Mouse (Mus musculus) kidney, embryonic 15.5 days (tissue): ENCODE measurements around the gene Nf1. TPM values are rescaled to one million over a fixed set of nuclear protein-coding genes. Genes with fewer than 3 reads are reported as not detected.

Source experiments
- polyA plus RNA-seq: library from polyadenylated mRNA; unstranded; fragments of >200 nt; fragmentation: Nextera tagmentation; extraction: Ambion mirVana; gene quantifications from 2 replicates; pipeline ENCODE4 v1.2.1, GENCODE M21; 2015

Nf1 gene
- polyA plus RNA-seq, 1 experiment from 2014 or later, result 9.0 TPM

Other genes starting within 250 kb of the Nf1 start
- 2.6 and 3.3 TPM in 2 replicates for gene Ksr1, start 193.3 kb upstream of the Nf1 start, polyA plus RNA-seq
- gene Wsb1, start 85.0 kb upstream of the Nf1 start, polyA plus RNA-seq, result 316 and 358 TPM in 2 replicates
- gene Gm9964, start 42.8 kb upstream of the Nf1 start, polyA plus RNA-seq, result not detected in 2 replicates
- 0.35 and 0.42 TPM in 2 replicates for gene Omg, start 164.4 kb downstream of the Nf1 start, polyA plus RNA-seq
- gene Evi2b, start 184.1 kb downstream of the Nf1 start, polyA plus RNA-seq, result 0.73 and 1.2 TPM in 2 replicates
- gene Evi2, start 190.9 kb downstream of the Nf1 start, polyA plus RNA-seq, result 0.73 and 0.78 TPM in 2 replicates
- gene Evi2a, start 190.9 kb downstream of the Nf1 start, polyA plus RNA-seq, result 3.1 TPM in 2 replicates